Mouse (Mus musculus): ENCODE results near the gene Spint5. TPM values are rescaled to one million over a fixed set of nuclear protein-coding genes. Genes with fewer than 3 reads are reported as not detected.

Spint5 gene
- not detected for total RNA-seq (2023)

DNA sequence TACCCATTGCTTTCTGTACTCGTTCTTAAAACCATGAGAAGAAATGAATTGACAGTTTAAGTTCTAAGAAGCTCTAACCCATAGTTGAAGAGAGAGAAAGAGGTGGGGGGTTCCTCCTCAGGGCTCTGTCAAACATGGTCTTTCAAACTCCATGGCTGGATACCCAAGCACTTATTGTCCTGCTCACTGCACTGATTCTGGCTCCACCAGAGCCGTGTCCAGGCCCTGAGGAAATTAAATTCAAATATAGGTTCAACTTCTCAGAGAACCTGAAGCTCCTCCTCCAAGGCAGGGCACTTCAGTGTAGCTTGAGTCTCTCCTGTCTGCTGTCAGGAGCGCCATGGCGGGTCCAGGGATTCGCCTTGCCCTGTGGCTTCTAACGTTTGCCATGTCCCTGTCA is at the start of gene Spint5:
Gene Spint5, plus strand, starts transcription at position 301 of the 400 bp plus-strand sequence.

DNA sequence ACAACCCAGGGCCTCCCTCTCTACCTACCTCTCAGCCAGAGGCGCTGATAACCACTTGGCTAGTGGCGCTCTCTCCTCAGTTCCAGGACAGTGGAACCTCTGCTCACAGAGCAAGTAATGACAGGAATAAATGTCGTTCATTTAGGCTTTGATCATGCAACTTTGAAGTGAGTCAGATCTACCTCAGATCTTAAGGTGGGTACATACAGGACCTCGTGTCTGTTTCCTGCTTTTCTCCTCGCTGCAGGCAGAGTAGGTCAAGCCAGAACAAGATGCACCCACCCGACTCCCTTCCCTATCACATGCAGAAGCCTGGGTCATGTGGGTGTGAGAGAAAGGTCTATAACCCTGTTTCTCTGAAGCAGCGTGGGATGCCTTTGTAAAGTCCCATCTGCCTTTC is 41.1 kb upstream of the Spint5 start, which contains the start of gene Wfdc11:
Gene Wfdc11, minus strand, starts transcription at position 101 of the 400 bp plus-strand sequence.

DNA sequence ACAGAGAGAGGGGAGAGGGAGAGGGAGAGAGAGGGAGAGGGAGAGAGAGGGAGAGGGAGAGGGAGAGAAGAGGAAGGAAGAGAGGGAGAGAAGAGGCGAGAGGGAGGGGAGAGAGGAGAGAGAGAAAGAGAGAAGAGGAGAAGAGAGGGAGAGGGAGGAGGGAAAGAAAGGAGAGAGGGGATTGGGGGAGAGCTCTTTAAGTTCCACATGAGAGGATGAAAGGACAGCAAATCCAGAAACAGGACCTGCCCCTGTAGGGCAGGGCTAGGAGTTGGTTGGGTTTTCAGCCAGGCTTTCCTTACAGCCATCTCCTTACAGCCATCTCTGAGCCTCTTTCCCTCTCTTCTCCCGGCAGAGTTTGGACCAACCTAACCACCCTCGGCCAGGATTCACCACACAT is 30.3 kb upstream of the Spint5 start, which contains the start of gene Wfdc13:
Gene Wfdc13, plus strand, starts transcription at position 301 of the 400 bp plus-strand sequence.

DNA sequence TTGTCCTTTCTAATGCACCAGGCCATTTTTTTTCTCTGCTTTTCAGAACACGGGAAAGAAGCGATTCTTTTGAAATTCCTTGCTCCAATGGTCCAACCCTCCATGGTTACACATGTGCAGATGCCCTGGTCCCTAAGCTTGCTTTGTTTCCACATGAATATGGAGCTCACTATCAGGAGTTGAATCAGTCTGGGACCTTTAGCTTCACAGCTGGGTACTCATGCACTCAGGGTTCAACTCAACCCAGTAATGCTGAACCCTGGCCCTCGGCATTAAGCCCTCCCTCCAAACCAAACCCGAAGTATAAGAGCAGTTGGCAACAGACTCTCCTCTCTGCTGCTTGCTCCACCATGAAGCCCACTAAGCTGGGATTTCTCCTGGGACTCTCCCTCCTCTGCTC is 16.9 kb upstream of the Spint5 start, which contains the start of gene Spint4:
Gene Spint4, plus strand, starts transcription at position 301 of the 400 bp plus-strand sequence.

DNA sequence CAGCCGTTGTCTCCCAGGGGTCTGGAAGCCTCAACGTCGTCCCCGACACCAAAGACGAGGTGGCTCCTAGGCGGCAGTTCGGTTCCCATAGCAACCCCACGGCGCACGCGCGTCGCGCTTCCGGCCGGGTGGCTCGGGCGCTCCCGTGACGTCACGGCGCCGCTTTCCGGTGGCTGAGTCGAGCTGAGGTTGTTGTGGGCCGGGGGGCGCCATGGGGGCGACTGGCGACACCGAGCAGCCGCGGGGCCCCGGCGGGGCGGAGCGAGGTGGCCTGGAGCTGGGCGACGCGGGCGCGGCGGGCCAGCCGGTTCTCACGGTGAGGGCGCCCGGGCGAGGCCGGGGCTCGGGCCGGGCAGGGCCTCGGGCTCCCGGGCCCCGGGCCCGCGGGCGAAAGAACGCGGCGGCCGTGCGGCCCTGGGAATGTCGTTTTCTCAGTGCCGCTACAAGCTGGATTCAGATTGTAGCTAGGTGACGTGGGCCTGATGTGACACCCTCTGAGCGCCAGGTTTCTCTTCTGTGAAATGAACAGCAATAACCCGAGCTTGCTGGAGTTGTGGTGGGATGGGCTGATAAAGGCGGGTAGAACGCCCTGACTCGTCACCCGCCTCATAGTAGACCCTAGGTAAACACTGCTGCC is 30.9 kb downstream of the Spint5 start, which contains the start of the genes Wfdc3 and Dnttip1:
Gene Wfdc3, minus strand, starts transcription at position 89 of the 637 bp plus-strand sequence.
Gene Dnttip1, plus strand, starts transcription at position 141 of the 637 bp plus-strand sequence.

Other genes with a start within 250 kb of the Spint5 start
- gene Trp53tg5, start 241.6 kb upstream of the Spint5 start, total RNA-seq (2023) = not detected
- gene Dbndd2, start 229.2 kb upstream of the Spint5 start, total RNA-seq (2023) = 10 to 100 TPM in 1 of 2 experiments, 1 to 10 TPM in 1; 9.3 to 13.0 TPM
- 10 to 100 TPM; 67.3 to 77.4 TPM for gene Pigt, start 217.8 kb upstream of the Spint5 start, total RNA-seq (2023)
- gene Wfdc2, start 152.9 kb upstream of the Spint5 start, total RNA-seq (2023) = not detected
- gene Spint3, start 141.8 kb upstream of the Spint5 start, total RNA-seq (2023) = not detected
- gene Wfdc6a, start 129.9 kb upstream of the Spint5 start, total RNA-seq (2023) = not detected
- not detected for gene Eppin, start 121.7 kb upstream of the Spint5 start, total RNA-seq (2023)
- not detected for gene Wfdc6b, start 101.8 kb upstream of the Spint5 start, total RNA-seq (2023)
- not detected for gene Wfdc8, start 101.7 kb upstream of the Spint5 start, total RNA-seq (2023)
- not detected for gene Wfdc16, start 76.5 kb upstream of the Spint5 start, total RNA-seq (2023)
- gene Wfdc10, start 59.3 kb upstream of the Spint5 start, total RNA-seq (2023) = not detected
- not detected for gene Wfdc9, start 58.7 kb upstream of the Spint5 start, total RNA-seq (2023)
- gene Wfdc11, start 41.2 kb upstream of the Spint5 start, total RNA-seq (2023) = not detected
- not detected for gene Wfdc13, start 30.2 kb upstream of the Spint5 start, total RNA-seq (2023)
- not detected for gene Spint4, start 16.8 kb upstream of the Spint5 start, total RNA-seq (2023)
- under 1 TPM in 1 of 2 experiments, not detected in 1; 0.36 TPM for gene Wfdc3, start 30.6 kb downstream of the Spint5 start, total RNA-seq (2023)
- 10 to 100 TPM; 41.7 to 46.9 TPM for gene Dnttip1, start 30.7 kb downstream of the Spint5 start, total RNA-seq (2023)
- 1 to 10 TPM; 2.9 to 9.5 TPM for gene Ube2c, start 54.6 kb downstream of the Spint5 start, total RNA-seq (2023)
- gene Tnnc2, start 64.7 kb downstream of the Spint5 start, total RNA-seq (2023) = not detected
- under 1 TPM; 0.33 to 0.96 TPM for gene Snx21, start 70.5 kb downstream of the Spint5 start, total RNA-seq (2023)
- 10 to 100 TPM; 51.6 to 59.8 TPM for gene Acot8, start 89.6 kb downstream of the Spint5 start, total RNA-seq (2023)
- gene Zswim3, start 89.8 kb downstream of the Spint5 start, total RNA-seq (2023) = 1 to 10 TPM; 3.4 to 3.6 TPM
- gene Zswim1, start 107.4 kb downstream of the Spint5 start, total RNA-seq (2023) = 10 to 100 TPM; 11.1 to 11.2 TPM
- gene Spata25, start 113.2 kb downstream of the Spint5 start, total RNA-seq (2023) = not detected
- gene Ctsa, start 117.6 kb downstream of the Spint5 start, total RNA-seq (2023) = 100 to 1,000 TPM; 118 to 128 TPM
- gene Neurl2, start 118.2 kb downstream of the Spint5 start, total RNA-seq (2023) = 1 to 10 TPM; 1.1 to 1.7 TPM
- gene Pltp, start 142.4 kb downstream of the Spint5 start, total RNA-seq (2023) = 1 to 10 TPM; 5.7 to 6.9 TPM
- 100 to 1,000 TPM in 1 of 2 experiments, 10 to 100 TPM in 1; 83.5 to 104 TPM for gene Pcif1, start 164.0 kb downstream of the Spint5 start, total RNA-seq (2023)
- gene Zfp335, start 196.5 kb downstream of the Spint5 start, total RNA-seq (2023) = 10 to 100 TPM; 55.6 to 55.9 TPM
- 1 to 10 TPM; 3.8 to 4.2 TPM for gene Mmp9, start 225.5 kb downstream of the Spint5 start, total RNA-seq (2023)
- gene Slc12a5, start 245.5 kb downstream of the Spint5 start, total RNA-seq (2023) = 1 to 10 TPM in 1 of 2 experiments, under 1 TPM in 1; 0.68 to 1.4 TPM